Comparison of ENCODE assay signal across 18 mouse cellular contexts in the genomic region with DNA sequence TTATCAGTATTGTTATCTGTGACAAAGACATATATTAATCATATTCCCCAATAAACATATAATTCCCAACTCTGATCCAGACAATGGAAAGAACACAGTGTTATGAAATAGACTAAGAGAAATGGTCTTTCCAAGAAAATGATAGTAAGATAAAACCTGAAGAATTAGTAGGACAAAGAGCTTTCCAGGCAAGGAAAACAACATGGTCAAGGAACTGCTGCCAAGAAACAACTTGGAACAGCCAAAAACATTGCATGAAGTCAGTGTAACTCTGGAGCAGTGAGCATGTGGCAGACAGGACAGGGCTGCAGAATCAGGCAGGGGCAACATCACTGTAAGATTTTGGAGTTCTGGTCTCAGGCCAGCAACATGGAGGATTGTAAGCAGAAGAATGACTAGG.
A peak's percentile ranks its signal among the peaks of the same experiment; 100 is the strongest.
DNase-seq lines count a peak whose midpoint lies in the region; ATAC-seq and TF ChIP-seq lines count a peak whose summit lies in the region.
"Had no signal": no experiment of that assay in that cellular context is flagged by ENCODE, and none has a peak within 500 bp of the region (broad histone marks: within the 10 kb centered on the region; RNA-seq: fewer than 3 reads in every experiment).

No protein-coding gene starts in this region.

- intact Hi-C loops in heart, postnatal 36 days (cut with DNase I): no loop called here

- no peak overlapping the region for H3K4me2 ChIP-seq in embryonic facial prominence, embryonic 13.5 days
- no peak overlapping the region for H3K4me2 ChIP-seq in liver, embryonic 11.5 days
- H3K4me2 ChIP-seq: liver, embryonic 12.5 days; midbrain, embryonic 12.5 days had no signal

- no peaks in the 10 kb centered on the region for H3K36me3 ChIP-seq in embryonic facial prominence, embryonic 13.5 days
- no peaks in the 10 kb centered on the region for H3K36me3 ChIP-seq in embryonic facial prominence, embryonic 10.5 days (replicated peaks)
- no peaks in the 10 kb centered on the region for H3K36me3 ChIP-seq in liver, adult 2 months (ENCODE audit: control insufficient read depth, insufficient read depth, low read length)
- H3K36me3 ChIP-seq in liver, embryonic 11.5 days (ENCODE audit: control insufficient read depth, insufficient read depth, low read length): no peaks in the 10 kb centered on the region
- H3K36me3 ChIP-seq in thymus, adult 2 months (ENCODE audit: control insufficient read depth, insufficient read depth, low read length): no peaks in the 10 kb centered on the region
- H3K36me3 ChIP-seq: liver, embryonic 12.5 days; midbrain, embryonic 12.5 days had no signal

- no peak overlapping the region for H3K9ac ChIP-seq in embryonic facial prominence, embryonic 13.5 days
- no peak overlapping the region for H3K9ac ChIP-seq in liver, adult 2 months (ENCODE audit: low read depth, low read length)
- H3K9ac ChIP-seq in liver, embryonic 11.5 days (ENCODE audit: low read depth, low read length): no peak overlapping the region
- H3K9ac ChIP-seq: liver, embryonic 12.5 days; midbrain, embryonic 12.5 days had no signal

- TF ChIP-seq POLR2A in liver, adult 2 months (IDR thresholded peaks at IDR 0.05; ENCODE audit: extremely low read depth, insufficient read depth, low read length): no peak
- TF ChIP-seq POLR2A in thymus, adult 2 months (IDR thresholded peaks at IDR 0.05; ENCODE audit: control insufficient read depth, extremely low read depth, insufficient read depth, low read length, poor library complexity): no peak

- H3K4me3 ChIP-seq in embryonic facial prominence, embryonic 13.5 days: no peak overlapping the region
- no peak overlapping the region for H3K4me3 ChIP-seq in embryonic facial prominence, embryonic 10.5 days
- H3K4me3 ChIP-seq in liver, adult 2 months (ENCODE audit: insufficient read depth, low read depth, low read length): no peak overlapping the region
- no peak overlapping the region for H3K4me3 ChIP-seq in liver, embryonic 11.5 days (ENCODE audit: low read depth, low read length)
- H3K4me3 ChIP-seq in thymus, adult 2 months (ENCODE audit: control insufficient read depth, insufficient read depth, low read length): no peak overlapping the region
- H3K4me3 ChIP-seq: erythroblast, embryonic 14.5 days; liver, embryonic 12.5 days; midbrain, embryonic 12.5 days had no signal

- peaks cover 13% of the 10 kb centered on the region for H3K4me1 ChIP-seq in embryonic facial prominence, embryonic 13.5 days
- no peaks in the 10 kb centered on the region for H3K4me1 ChIP-seq in embryonic facial prominence, embryonic 10.5 days
- H3K4me1 ChIP-seq in liver, adult 2 months (ENCODE audit: control insufficient read depth, insufficient read depth, low read length): no peaks in the 10 kb centered on the region; the same call in 1 of the 2 replicates
- H3K4me1 ChIP-seq in liver, embryonic 11.5 days (replicated peaks; ENCODE audit: control insufficient read depth, insufficient read depth, low read length): no peaks in the 10 kb centered on the region
- no peaks in the 10 kb centered on the region for H3K4me1 ChIP-seq in thymus, adult 2 months (replicated peaks; ENCODE audit: control insufficient read depth, insufficient read depth, low read length)
- H3K4me1 ChIP-seq: liver, embryonic 12.5 days; midbrain, embryonic 12.5 days had no signal

- no peak for TF ChIP-seq CTCF in liver, adult 2 months (IDR thresholded peaks at IDR 0.05; ENCODE audit: low read depth, low read length)
- TF ChIP-seq CTCF in thymus, adult 2 months (IDR thresholded peaks at IDR 0.05; ENCODE audit: borderline replicate concordance, control insufficient read depth, extremely low read depth, insufficient read depth, low read length, poor library complexity): no peak

- no peak for ATAC-seq in embryonic facial prominence, embryonic 13.5 days (ENCODE audit: insufficient number of reproducible peaks, insufficient read depth, low FRiP score, low TSS enrichment, low read depth)
- no peak for ATAC-seq in liver, embryonic 11.5 days (replicated peaks; ENCODE audit: low FRiP score)
- ATAC-seq: forebrain, embryonic 14.5 days; hindbrain, postnatal 0 days; liver, embryonic 12.5 days had no signal

- no peaks in the 10 kb centered on the region for H3K9me3 ChIP-seq in embryonic facial prominence, embryonic 13.5 days
- H3K9me3 ChIP-seq in embryonic facial prominence, embryonic 10.5 days: no peaks in the 10 kb centered on the region
- H3K9me3 ChIP-seq in liver, embryonic 11.5 days (ENCODE audit: control insufficient read depth, low read length): no peaks in the 10 kb centered on the region
- H3K9me3 ChIP-seq: liver, embryonic 12.5 days; midbrain, embryonic 12.5 days had no signal

- no peaks in the 10 kb centered on the region for H3K27me3 ChIP-seq in embryonic facial prominence, embryonic 13.5 days
- no peaks in the 10 kb centered on the region for H3K27me3 ChIP-seq in embryonic facial prominence, embryonic 10.5 days (replicated peaks; ENCODE audit: low read depth, poor library complexity, severe bottlenecking)
- H3K27me3 ChIP-seq in liver, adult 2 months (ENCODE audit: control insufficient read depth, insufficient read depth, low read length): no peaks in the 10 kb centered on the region
- H3K27me3 ChIP-seq in liver, embryonic 11.5 days (replicated peaks; ENCODE audit: control insufficient read depth, insufficient read depth, low read length): no peaks in the 10 kb centered on the region
- H3K27me3 ChIP-seq in thymus, adult 2 months (ENCODE audit: control insufficient read depth, insufficient read depth, low read length): no peaks in the 10 kb centered on the region
- H3K27me3 ChIP-seq: liver, embryonic 12.5 days; midbrain, embryonic 12.5 days had no signal

- no peaks in the 10 kb centered on the region for H3K79me2 ChIP-seq in liver, adult 2 months (ENCODE audit: control insufficient read depth, insufficient read depth, low read length)

- peak overlapping the region; percentile 28; the same call in 1 of the 2 replicates for H3K27ac ChIP-seq in embryonic facial prominence, embryonic 13.5 days
- H3K27ac ChIP-seq in embryonic facial prominence, embryonic 10.5 days (replicated peaks): no peak overlapping the region
- H3K27ac ChIP-seq in liver, adult 2 months (replicated peaks; ENCODE audit: insufficient read depth, low read depth, low read length): no peak overlapping the region
- H3K27ac ChIP-seq in liver, embryonic 11.5 days (ENCODE audit: low read depth, low read length): no peak overlapping the region
- no peak overlapping the region for H3K27ac ChIP-seq in thymus, adult 2 months (ENCODE audit: control insufficient read depth, insufficient read depth, low read length)
- H3K27ac ChIP-seq: hindbrain, postnatal 0 days; liver, embryonic 12.5 days; macrophage; midbrain, embryonic 12.5 days had no signal

- no peak for DNase-seq in embryonic facial prominence, embryonic 10.5 days (ENCODE audit: low spot score)
- peak; percentile 28 for DNase-seq in liver, adult 2 months (ENCODE audit: extremely low read depth, low read depth, low spot score)
- no peak for DNase-seq in liver, embryonic 11.5 days (ENCODE audit: low spot score)
- peak; percentile 51 for DNase-seq in adipocyte (ENCODE audit: low spot score)
- peak; percentile 5 to 16 for DNase-seq in heart, postnatal 36 days
- DNase-seq in thymus, adult 2 months: no peak
- no peak for DNase-seq in thymus, postnatal 36 days
- DNase-seq: cerebellum, postnatal 25 days; kidney, adult 18-20 months; kidney, postnatal 36 days; right cerebral cortex, adult 18-20 months had no signal

Comparison
In these comparisons a context has a peak if more than half of its experiments do, and no peak if none do; other contexts are left out.
1. DNase-seq: peak in liver, adult 2 months (single experiment), adipocyte (single experiment) and heart, postnatal 36 days (2 of 2); none in embryonic facial prominence, embryonic 10.5 days (single experiment), liver, embryonic 11.5 days (single experiment), thymus, adult 2 months (single experiment) and thymus, postnatal 36 days (0 of 2).